Mouse (Mus musculus) heart, postnatal 36 days (tissue): ENCODE results near the gene Rps28. TPM values are rescaled to one million over a fixed set of nuclear protein-coding genes. Genes with fewer than 3 reads are reported as not detected.
A peak's percentile ranks its signal among the peaks of the same experiment; 100 is the strongest.

Experiments used
- DNase-seq, 2 experiments: peaks; one replicate each; pipeline ENCODE4 v3.0.0; 2021 to 2022
- intact Hi-C: fragments of 180-260 bp; cut with DNase I; formaldehyde crosslinking; loops from one replicate; pipeline ENCODE4 v1.15.1; 2025
- total RNA-seq, 2 experiments: library from RNA; stranded (reverse); gene quantifications; 2 replicates each; pipeline ENCODE4 v1.2.3; 2021

Rps28 gene
- total RNA-seq, 2 experiments from 2014 or later: 764 to 784 TPM

DNA sequence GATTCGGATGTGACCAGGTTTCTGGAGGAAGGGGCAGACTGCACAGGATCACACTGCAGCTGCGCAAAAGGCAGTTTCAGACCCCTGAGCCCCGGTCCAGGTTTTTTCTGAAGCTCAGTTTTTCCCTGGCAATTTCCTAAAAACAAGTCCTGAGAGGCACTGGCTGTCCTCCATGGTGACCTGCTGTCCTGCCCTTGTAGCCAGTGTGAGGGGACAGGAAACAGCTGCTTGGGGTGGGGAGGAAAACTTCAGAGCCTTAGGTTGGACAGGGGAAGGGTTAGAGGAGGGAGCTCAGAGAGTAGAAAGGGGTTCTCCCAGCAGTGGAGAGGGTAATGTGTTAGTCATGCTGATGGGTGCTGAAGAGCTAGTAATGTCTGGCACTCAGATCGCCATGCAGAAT, 11.4 kb downstream of the Rps28 start:
- intact Hi-C loops: no loop called here

DNA sequence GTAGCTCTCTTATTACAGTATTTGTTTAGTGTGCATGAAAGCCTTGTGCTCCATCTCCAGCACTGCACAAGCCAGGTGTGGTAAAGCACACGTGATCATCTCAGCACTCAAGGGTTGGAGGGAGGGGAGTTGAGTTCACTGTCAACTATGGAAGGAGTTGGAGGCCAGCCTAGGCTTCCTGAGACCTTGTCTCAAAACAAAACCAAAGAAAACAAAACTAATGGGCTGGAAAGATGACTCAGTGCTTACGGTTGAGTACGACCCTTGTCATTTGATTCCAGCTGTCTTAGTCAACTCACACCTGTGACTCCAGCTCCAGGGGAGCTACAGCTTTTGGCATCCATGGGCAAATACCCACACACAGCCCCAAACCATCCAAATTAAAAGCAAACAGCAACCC, 11.9 kb downstream of the Rps28 start:
- DNase-seq: no peak
- intact Hi-C loops: no loop called here

More for the DNA sequence above, 11.4 kb downstream of the Rps28 start:
- DNase-seq: peak; percentile 58 to 67

DNA sequence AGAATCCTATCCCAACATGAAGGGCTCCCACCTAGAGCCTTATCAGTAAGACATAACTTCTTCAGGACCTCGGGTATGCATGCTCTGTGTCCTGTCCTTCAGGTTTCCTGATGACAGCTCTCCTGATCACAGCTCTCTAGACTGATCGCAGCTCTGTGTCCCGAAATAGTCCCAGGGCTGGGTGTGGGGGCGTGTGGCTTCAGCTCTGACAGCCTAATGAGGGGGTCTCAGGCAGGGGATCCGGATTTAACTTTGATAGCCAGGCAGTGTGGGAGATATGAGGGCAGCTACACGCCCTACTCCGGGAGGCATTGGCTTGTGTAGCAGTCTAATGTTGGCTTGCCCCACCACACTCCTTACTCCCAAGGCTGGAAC, 13.2 kb downstream of the Rps28 start:
- intact Hi-C loops: loop anchor here (2.0 kb wide), 1 partner anchor 14 kb away; the partner anchor contains the start of genes Ndufa7 and Rps28
- DNase-seq: peak in 1 of 2 experiments; percentile 45

DNA sequence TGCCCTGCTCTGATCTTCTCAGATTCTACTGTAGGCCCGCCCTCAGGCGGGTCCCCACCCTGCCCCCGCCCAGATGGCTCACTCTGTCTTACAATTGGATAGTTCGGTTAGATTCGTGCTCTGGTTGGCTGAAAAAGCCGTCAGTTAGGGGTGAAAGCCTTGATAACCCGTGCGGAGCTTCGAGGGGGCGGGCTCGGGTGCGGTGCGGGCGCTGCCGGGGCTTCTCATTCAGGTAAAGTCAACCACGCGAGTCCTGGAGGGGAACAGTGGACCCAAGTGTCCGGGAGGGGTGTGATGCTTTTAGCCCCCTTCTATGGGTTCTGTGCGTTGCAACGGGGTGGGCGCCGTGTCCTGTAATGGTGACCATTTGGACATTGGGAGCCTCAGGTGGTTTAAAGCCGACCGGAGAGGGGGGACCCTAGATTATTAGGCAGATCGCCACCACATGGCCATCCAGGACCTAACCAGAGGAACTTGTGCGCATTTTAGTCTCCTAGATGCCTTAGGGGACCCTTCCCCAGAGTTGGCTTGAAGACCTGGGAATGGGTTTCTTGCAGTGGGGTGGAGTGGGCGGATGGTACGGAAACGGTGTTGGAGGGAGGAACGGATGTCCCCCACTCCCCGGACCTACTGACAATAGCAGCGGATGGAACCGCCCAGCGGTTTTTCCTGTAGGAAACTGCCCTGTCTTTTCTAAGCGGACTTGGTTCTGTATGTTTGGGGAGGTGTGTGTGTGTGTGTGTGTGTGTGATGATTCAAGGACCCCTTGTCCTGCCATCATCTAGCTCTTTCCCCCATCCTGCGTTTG, 13.8 kb downstream of the Rps28 start, which contains the start of gene Kank3:
Gene Kank3 (plus strand): TSS at position 186 of the 808 bp plus-strand sequence.
- intact Hi-C loops: loop anchor here (2.0 kb wide), 1 partner anchor 14 kb away; the partner anchor contains the start of genes Ndufa7 and Rps28
- DNase-seq: peak; percentile 96

DNA sequence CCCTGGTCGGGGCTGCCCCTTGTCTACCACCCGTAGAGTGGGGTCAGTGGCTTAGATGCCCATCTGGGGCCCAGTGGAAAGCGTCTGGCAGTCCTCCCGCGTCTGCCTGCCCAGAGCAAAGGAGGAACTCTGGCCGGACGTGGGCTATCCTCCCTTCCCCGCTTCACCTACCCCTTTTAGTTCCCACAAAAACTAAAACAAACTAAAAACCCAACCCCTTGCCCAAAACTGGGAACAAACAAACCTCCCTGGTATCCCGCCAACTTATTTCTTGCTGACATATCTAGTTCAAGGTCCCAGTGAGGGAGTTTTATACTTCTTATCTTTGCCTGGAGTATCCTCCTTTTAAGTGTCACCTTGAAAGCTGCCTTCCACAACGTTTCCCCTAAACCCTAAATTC, 16.2 kb downstream of the Rps28 start:
- intact Hi-C loops: no loop called here
- no peak for DNase-seq

DNA sequence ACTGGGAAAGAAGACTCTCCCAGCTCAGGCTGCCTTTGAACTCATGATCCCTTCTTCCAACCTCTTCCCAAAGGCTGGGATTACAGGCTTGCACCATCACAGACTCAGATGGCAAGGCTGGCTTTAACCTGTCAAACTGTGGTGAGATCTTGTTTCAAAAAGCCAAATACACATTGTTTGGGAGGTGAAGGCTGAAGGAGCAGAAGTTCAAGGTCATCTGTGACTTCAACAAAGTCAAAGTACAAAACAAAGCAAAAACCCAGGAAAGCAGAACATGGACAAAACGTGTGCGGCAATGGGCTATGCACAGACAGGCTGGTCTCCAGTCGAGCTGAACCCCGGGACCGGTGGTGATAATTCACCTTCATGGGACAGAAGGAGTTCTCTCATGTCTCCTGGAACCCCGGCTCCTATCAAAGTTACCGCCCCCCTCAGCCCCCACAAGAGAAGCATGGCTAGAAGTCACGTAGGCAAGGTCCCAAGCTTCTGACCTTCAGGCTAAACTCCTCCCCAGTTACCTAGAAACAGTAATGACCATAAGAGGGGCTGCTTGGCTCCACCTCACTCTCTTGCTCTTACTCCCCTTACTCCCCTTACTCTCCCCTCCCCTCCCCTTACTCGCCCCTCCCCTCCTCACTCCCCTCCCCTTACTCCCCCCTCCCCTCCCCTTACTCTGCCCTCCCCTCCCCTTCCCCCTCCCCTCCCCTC, 17.0 kb downstream of the Rps28 start:
- intact Hi-C loops: no loop called here
- DNase-seq: no peak

DNA sequence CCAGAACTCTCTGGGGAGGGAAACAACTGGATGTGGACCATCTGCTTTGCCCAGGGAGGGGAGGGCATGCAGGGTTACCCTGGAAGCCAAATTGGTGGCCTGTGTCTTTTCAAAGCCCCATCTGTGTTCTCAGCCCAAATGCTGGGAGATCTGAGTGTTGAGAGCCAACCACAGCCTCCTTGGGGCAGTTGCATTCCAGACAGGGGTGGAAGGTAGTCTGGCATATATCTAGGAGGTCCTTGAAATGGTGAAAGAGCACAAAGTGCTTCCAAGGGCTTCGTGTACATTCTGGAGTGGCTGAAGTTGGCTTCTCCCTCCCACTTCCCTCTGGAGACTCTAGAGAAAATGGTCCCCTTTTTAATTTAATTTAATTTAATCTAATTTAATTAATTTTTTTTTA, 19.6 kb downstream of the Rps28 start:
- intact Hi-C loops: no loop called here
- no peak for DNase-seq

DNA sequence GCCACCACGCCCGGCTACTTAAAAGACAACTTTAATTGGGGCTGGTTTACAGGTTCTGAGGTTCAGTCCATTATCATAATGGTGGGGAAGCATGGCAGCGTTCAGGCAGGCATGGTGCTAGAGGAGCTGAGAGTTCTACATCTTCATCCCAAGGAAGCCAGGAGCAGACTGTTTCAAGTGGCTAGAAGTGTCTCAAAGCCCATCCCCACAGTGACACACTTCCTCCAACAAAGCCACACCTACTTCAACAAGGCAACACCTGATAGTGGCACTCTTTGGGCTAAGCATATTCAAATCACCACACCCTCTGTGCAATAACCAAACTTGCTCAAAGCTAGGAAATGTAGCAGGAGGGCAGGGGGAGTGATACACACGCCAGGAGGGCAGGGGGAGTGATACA, 20.2 kb downstream of the Rps28 start:
- DNase-seq: no peak
- intact Hi-C loops: no loop called here

DNA sequence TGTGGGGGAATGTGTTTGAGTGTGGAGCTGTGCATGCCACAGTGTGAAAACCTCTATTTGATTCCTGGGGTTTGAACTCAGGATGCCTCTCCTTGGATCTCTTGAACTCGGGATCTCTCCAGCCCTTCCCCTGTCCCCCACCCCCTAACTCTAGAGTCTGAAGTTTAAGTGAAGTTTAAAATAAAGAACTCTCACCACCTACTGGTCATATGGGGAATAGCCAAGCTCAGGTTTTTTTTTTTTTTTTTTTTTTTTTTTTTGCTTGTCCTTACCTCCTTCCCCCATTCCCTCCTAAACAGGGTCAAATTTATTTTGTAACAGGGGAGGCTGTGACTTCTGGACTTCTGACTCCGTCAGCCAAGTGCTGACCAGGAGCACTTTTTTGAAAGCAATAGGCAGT, 22.1 kb downstream of the Rps28 start:
- intact Hi-C loops: loop anchor here (1.0 to 2.0 kb wide), 2 partner anchors 56 to 361 kb away; no protein-coding TSS in a partner anchor
- DNase-seq: no peak

DNA sequence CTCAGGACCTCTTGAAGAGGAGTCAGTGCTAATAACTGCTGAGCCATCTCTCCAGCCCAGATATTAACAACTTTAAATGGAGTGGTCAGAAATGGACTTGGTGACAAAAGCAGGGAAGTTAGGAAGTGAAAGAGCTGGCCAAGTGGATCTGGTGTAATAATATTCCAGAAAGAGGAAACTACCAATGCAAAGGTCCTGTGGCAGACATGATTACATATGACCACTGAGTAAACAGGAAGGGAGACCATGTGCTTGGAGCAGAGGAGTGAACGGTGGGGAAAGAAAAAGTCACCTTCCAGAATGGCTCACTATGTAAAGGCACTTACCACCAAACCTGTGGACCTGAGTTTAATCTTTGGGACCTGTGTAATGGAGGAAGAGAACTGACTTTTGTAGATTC, 25.1 kb downstream of the Rps28 start:
- intact Hi-C loops: loop anchor here (2.0 kb wide), 2 partner anchors 18 to 48 kb away; partner anchors contain the start of gene Angptl4
- no peak for DNase-seq

DNA sequence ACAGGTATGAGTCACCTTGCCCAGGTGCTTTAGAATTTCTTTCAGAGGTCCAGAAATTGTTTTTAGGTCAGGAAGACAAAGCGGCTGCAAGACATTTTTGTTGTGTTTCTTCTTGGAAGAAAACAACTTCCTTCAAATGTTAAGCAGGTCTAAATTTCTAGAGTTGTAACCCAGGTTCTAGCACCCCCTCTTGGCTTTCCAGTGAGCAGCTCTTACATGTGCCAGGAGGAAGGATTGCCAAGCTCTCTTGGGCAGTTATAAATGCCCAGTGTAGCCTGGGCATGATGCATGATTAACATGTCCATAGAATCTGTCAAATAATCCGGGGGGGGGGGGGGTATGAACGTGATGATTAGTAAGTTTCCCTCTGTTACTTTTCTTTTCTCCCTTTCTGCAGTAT, 26.1 kb downstream of the Rps28 start:
- intact Hi-C loops: loop anchor here (2.0 kb wide), 2 partner anchors 18 to 48 kb away; partner anchors contain the start of gene Angptl4
- no peak for DNase-seq

DNA sequence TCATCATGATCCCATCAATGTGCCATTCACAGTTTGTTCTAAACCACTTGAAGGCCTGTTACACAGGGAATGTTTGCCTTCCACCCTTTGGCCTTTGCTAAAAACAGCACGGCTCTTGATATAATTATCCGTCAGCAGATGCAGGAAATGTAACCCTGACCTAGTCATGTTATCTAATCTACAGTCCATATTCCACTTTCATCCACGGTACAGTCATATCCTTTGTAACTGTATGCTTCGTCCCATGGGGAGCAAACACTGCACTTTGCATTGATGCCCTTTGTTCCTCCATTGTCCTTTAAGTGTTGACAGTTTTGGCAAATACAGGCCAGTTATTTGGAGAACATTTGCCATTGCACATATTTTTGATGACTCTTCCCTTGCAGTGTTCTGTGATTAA, 35.6 kb downstream of the Rps28 start:
- DNase-seq: no peak

DNA sequence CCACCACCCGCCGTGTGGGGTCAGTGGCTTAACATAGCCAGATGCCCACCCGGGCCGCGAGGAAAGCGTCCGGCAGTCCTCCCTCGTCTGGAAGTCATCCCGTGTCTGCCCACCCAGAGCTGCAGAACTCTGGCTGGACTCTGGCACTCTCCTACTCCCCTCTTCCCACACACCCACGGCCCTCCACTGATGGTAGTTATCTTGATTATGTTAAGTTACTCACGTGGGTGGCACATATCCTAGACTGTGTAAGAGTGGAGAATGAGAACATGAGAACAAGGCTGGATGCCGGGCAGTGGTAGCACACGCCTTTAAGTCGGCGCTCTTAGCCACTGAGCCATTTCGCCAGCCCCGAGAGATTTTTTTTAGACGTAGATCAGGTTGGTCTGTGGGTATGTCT, 38.0 kb downstream of the Rps28 start:
- intact Hi-C loops: no loop called here
- no peak for DNase-seq

More for the DNA sequence above, 35.6 kb downstream of the Rps28 start:
- intact Hi-C loops: no loop called here

DNA sequence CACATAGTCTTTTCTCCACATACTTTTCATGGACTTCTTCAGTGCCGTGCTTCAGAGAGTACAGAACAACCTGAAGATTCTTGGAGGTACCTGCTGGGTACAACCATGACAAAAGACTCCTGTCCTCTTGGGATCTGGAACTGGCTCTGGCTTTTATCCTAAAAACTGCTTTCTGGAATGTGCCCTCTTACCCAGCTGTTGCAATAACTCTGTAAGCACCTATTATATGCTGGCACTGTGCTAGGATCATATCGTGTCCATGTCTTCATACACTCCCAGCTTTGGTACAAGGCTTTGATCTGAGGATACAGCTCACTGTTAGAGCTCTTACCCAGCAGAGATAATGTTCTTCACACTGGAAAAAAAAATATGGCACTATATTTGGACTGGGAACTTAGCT, 39.4 kb downstream of the Rps28 start:
- DNase-seq: no peak
- intact Hi-C loops: no loop called here

DNA sequence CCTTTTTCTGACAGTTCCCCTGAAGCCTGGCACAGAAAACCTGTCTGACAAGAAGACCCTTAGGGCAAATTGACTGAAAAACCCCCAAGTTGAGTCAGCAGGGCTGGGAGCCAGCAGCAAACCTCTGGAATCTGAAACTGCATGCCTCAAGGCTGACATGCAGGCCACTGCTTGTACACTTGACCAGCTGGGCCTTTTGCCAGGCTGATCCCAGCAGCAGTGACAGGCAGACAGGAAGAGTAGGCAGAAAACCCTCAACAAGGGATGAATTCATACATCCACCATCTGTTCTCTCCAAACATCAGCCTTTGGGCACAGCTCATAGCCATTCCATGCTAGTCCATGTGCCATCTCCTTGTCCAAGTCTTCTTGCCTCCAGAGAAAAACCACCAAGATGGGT, 41.0 kb downstream of the Rps28 start:
- peak; percentile 79 to 81 for DNase-seq
- intact Hi-C loops: no loop called here

DNA sequence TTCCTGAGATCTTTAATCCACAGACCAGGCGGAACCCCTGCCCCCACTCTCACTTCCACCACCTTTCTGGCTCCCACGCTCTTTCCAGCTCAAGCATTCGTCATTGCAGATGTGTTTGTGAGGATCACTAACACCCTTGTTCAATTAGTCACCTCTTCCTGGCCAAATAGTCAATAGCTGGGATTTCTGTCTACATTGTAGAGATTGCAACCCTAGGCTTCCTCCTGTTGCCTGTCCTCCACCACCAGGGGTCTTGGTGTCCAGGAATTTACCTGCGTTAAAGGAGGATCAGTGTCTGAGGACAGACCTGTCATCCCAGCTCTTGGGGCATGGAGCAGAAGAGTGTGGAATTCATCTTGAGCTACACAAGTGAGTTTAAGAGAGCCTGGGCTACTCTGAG, 42.3 kb downstream of the Rps28 start:
- DNase-seq: peak in 1 of 2 experiments; percentile 17
- intact Hi-C loops: no loop called here

DNA sequence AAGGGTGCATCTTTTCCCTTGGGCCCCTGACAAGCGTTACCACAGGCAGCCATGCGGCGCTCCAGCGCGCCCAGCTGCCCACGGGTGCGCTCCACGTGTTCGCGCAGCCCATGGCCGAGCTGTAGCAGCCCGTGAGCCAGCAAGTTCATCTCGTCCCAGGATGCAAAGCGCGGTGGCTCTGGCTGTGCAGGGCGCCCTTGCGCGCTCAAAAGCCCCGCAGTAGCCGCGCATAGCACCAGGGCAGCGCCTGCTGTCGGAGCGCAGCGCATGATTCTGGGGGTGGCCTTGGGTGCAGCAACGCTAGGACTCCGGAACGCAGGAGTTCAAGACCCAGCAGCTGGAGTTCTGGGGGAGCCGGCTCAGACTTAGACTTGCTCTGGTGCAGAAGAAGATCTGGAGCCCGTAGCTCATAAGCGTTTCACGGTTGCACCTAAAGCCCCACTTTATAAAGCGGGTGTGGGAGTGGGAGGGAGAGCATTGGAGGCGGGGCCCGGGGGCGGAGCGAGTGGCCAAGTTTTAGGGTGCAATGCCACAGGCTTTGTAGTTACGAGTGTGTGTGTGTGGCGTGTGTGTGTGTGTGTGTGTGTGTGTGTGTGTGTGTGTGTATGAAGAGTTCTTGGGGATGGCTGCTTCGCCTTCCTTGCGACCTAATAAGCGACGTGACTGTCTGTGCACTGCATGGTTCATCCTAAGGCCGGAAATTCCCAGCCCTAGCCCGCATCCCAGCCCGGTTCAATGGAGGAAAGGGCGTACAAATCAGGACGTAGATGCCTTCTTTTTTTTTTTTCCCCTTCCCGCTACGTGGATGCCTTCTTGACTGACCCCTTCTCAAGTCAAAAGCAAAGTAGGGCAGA, 43.0 kb downstream of the Rps28 start, which contains the start of gene Angptl4:
Gene Angptl4 (minus strand): TSS at position 707 of the 854 bp plus-strand sequence.
- DNase-seq: peak; percentile 72 to 87
- intact Hi-C loops: loop anchor here (2.0 kb wide), 1 partner anchor 17 kb away; no protein-coding TSS in a partner anchor

DNA sequence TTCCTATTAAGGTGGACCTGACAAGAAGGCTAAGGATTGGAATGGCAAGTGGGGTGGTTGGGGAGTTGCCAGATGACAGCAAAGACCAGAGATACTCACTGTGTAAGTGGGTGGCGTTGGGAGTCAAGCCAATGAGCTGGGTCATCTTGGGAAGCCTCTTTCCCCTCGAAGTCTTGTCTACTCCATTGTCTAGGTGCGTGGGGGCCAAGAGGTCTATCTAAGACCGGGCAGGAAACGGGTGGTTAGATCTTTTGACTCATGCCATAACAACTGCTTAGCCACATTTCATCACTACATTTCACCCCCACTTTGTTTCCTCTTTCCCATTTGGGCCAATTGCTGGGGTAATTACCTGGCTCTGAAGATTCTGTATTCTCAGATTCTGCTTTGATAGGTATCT, 43.9 kb downstream of the Rps28 start:
- intact Hi-C loops: loop anchor here (2.0 kb wide), 1 partner anchor 18 kb away; no protein-coding TSS in a partner anchor
- peak; percentile 28 to 61 for DNase-seq

DNA sequence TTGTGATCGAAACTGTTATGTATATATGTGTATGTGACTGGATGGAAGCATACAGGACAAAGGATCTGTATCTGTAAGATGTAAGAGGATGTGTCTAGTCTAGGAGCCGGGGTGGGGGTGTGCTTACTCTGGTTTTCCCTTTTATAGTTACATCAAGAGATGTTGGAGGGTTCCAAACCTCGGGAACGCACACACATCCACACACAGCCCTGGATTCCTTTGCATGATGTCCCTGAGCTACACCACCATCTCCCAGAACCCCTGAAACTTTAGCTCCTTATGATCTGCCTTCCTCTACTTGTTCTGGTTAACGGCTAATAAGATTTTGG, 44.4 kb downstream of the Rps28 start:
- no peak for DNase-seq
- intact Hi-C loops: loop anchor here (2.0 kb wide), 2 partner anchors 19 to 23 kb away; no protein-coding TSS in a partner anchor

DNA sequence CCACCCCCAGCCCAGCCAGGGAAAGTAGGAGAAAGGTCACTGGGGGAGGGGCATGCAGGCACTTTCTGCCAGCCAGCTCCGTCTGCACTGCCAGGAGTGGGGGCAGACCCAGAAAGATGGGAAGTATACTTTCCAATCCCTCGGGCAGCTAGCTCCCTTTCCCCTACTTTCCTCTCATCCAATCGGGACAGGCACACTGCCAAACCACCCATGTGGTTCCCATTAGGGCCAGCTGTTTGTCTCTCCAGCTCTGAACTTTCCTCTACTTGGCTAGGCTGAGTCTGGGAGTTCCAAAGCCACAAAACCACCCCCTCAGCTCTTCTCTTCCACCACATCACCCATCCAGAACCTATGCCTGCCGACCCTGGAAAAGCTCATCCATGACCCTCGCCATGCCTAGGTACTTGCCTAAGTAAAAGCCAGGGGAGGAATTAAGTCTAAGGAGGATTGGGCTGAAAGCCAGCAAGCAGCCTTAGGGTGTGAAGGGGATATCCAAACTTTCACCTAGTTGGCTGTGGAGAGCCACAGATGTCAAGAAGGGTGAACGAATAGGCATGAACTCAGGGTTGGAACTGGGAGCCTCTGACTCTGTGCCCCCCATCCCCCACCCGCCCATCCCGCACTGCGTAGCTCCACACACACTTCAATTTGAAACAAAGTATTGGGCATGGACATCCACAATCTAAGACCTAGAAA, 44.9 kb downstream of the Rps28 start:
- DNase-seq: peak; percentile 95 to 97
- intact Hi-C loops: loop anchor here (2.0 kb wide), 1 partner anchor 23 kb away; no protein-coding TSS in a partner anchor
